Mouse (Mus musculus): ENCODE results near the gene Mtss1l. TPM values are rescaled to one million over a fixed set of nuclear protein-coding genes. Genes with fewer than 3 reads are reported as not detected.
A peak's percentile ranks its signal among the peaks of the same experiment; 100 is the strongest.
"Not testable (repeated sequence)": the region's sequence is repeated elsewhere in the genome, so short reads cannot be mapped to it uniquely, and the experiment has no call there.

The Mtss1l gene
- polyA plus RNA-seq, 1 experiment: 202 TPM

DNA sequence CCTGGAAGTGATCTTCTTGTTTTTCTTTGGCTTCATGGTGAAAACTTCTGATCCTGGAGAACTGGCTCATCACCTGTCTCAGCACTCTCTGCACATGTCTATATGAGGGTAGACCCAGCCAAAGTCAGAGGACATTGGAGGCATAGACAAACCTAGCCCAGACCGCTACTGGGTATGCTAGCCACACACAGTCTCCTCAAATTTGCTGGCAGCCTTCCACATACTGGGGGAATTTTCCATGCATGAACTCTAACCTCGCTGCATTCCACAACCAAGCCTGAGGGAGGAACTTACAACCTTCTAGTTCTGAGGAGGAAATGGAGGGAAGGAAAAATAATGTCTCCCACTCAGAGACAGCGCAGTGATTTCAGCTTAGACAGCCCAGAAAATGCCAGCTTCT, 52.8 kb downstream of the Mtss1l start:
- no peak for DNase-seq (ENCODE audit: extremely low spot score in 1 of 2, low spot score in 1 of 2)

DNA sequence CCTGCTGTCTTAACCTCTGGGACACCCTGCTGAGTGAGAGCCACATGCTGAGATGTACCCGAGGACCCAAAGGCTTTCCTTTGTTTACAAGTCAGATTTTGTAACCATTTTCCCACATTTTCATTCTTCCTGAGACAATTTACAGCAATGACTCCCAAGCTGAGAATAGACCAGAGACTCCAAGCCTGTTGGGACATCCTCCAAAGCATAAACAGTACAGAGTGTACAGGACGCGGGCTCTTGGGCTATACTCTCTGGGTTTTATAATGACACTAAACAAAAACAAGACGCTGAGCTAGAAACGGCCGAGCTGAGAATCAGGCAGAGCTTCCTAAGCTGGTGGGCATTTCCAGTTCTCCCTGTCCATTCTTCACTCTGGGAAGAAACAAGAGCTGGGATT, 53.4 kb downstream of the Mtss1l start:
- DNase-seq (ENCODE audit: extremely low spot score in 1 of 2, low spot score in 1 of 2): no peak

DNA sequence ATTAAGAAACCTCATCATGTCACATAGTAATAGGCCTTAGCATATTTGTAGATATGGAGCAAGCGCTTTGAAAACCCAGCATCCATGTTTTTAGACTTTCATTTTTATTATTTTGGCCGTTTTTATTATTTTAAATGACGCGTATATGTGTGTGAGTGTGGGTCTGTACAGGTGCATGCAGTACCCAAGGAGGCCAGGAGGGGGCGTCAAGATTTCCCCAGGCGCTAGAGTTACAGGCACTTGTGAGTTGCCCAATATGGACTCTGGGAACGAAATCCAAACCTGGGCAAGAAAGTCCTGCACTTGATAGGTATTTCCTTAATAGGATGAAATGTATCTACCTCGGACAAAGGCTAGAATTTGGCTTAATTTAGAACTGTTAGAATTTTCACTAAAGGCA, 54.0 kb downstream of the Mtss1l start:
- DNase-seq (ENCODE audit: extremely low spot score in 1 of 2, low spot score in 1 of 2): no peak

DNA sequence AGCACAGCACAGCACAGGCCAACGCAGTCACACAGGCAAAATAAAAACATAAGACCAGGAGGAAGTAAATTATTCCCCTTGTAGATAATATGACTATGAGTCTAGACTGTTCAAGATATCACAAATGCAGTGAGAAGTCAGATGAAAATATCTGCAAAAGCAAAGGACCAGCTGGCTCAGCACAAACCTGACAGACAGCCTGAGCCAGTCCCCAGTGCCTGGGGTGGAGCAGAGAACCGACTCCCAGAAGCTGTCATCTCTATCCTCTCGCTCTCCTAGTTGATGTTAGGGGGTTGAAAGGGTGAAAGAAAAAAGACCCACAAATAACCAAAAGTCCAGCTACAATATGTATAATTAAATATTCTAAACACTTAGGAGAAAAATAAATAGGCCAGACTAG, 54.4 kb downstream of the Mtss1l start:
- DNase-seq (ENCODE audit: extremely low spot score in 1 of 2, low spot score in 1 of 2): no peak

DNA sequence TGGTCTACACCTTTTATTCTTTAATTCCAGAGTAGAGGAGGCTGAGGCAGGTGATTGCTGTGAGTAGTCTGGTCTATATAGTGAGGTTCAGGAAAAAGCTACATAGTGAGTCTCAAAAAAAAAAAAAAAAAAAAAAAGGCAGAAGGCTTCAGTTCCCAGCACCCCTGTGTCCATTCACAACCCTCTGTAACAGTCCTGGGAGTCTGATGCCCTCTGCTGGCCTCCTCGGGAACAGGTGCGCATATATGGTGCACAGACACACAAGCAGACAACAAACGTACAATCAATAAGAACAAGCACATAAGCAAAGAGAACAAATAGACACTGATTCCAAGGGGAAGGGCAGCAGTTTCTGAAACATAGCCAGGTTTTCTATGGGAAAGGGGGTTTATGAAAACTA, 55.1 kb downstream of the Mtss1l start:
- no peak for DNase-seq (ENCODE audit: extremely low spot score in 1 of 2, low spot score in 1 of 2)

DNA sequence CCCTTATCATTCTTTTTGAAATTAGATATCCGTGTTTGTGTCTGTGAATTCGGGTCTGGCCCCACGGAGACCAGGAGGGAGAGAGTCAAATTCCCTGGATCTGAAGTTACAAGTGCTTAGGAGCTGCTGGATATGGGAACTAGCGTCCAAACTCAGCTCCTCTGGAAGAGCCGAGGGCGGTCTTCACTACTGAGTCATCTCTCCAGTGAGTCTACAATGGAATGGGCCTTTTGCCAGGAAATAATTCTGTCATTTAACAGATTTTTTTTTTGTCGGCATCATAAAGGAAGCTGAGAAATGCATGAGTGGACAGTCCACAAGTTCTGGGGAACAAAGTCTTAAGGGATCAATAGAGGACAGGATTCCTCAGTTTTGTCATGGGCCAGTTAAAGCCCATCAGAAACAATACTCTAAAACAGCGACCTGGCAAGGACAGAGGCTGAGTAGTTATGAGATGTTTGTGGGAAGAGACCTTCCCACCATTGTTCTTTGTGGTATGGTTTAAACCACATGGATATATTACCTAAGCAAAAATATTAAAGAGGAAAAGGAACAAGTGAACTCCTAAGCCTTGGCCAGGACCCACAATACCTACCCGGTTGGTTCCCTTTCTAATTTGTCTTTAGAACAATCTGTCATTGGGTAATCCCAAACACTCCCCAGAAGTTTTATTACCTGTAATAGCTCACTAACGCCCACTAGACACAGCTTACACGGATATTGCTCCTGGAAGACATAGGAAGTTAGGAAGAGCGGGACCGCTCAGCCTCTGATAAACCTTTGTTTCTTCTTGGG, 58.8 kb downstream of the Mtss1l start:
- DNase-seq (ENCODE audit: extremely low spot score in 1 of 2, low spot score in 1 of 2): peak in 1 of 2 experiments; percentile 72

DNA sequence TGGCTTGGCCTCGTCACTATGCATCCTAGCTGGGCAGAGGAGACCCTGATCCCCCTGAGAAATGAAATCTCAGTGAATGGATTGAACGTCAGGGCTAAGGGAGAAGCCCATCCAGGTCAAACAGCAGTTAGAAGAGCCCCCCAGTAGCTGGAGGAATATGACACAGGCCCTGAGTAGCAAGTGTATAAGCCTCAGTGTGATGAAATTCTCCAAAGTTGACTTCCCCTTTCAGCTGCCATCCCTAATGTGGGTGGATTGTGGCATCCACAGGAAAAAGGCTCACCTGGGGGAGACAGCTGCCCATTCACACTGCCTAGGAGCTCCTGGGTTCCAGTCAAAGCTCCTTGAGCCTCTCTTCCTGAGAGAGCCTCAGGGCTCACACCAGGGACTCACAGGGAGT, 64.1 kb downstream of the Mtss1l start:
- no peak for DNase-seq (ENCODE audit: extremely low spot score in 1 of 2, low spot score in 1 of 2)

DNA sequence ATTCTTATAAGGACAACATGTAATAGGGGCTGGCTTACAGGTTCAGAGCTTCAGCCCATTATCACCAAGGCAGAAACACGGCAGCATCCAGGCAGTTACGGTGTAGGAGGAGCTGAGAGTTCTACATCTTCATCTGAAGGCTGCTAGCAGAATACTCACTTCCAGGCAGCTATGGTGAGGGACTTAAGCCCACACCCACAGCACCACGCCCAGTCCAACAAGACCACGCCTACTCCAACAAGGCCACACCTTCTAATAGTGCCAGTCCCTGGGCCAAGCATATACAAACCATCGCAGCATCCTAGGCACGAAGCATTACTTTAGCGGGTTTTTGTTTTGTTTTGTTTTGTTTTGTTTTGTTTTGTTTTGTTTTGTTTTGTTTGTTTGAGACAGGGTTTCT, 65.2 kb downstream of the Mtss1l start:
- DNase-seq (ENCODE audit: extremely low spot score in 1 of 2, low spot score in 1 of 2): not testable (repeated sequence)

DNA sequence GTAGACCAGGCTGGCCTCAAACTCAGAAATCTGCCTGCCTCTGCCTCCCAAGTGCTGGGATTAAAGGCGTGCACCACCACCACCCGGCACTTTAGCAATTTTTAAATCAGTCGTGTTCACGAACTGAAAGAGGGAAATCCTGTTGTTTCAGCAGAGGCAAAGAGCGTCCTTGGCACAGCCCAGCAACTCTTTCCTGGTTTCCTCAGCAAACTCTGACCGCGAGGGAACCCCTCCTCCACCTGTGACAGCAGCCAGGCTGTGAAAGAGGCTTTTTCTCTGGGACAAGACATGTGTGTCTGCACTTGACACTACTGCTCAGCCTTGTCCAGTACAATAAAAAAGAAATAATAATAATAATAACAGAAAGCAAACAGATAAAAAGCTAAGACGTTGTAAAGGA, 65.7 kb downstream of the Mtss1l start:
- no peak for DNase-seq (ENCODE audit: extremely low spot score in 1 of 2, low spot score in 1 of 2)

DNA sequence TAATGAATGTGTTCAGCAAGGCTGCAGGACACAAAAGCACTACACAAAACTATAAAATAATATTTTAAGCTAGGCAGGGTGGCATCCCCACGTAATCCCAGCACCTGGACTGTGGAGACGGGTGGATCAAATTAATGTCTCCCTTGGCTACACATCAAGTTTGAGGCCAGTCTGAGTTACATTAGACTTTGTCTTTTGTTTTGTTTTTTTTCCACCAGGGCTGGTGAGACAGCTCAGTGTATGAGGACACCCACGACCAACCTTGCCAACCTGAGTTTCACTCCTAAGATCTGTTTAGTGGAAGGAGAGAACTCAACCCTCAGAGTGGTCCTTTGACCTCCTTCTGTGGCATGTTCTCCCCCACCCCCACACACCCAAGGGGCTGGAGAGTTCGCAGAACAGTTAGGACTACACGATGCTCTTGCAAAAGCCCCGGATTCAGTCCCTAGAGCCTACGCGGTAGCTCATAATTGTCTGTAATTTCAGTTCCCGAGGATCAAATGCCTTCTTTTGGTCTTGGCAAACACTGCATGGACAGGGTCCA, 66.2 kb downstream of the Mtss1l start:
- DNase-seq (ENCODE audit: extremely low spot score in 1 of 2, low spot score in 1 of 2): no peak

DNA sequence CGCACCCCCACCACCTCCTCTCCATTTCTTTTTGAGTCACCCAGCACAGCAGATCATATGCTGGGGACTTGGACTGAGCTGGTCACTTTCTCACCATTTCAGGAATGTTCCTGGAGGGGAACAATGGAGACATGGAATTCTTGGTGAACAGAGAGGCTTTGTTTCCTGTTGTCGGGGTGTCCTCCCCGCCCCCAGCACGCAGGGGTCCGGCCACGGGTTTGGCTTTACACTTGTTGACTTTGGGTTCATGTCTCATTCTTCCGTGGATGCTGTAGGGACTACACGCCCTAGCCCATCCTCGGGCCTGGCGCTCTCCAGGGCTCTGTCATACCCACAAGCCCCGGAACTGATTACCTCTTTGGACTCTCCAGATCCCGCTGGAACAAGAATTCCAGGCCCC, 67.7 kb downstream of the Mtss1l start:
- DNase-seq (ENCODE audit: extremely low spot score in 1 of 2, low spot score in 1 of 2): no peak

DNA sequence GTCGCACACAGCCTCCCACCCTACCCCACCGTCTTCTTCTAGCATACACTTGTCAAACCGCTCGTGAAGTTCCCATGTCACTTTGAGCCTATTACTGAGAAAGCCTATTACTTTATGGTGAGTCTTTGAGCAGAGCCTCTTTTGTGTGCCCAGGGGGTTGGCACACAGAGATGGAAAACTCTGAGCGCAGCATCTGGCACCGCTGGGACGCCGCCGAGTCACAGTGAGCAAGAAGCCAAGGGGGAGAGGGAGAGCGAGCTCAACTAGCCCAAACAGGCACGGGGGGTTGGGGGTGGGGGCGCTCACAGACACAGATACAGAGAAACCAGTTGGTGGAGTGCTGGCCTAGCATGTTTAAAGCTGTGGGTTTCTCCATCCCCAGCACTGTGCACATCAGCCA, 68.3 kb downstream of the Mtss1l start:
- DNase-seq (ENCODE audit: extremely low spot score in 1 of 2, low spot score in 1 of 2): no peak

DNA sequence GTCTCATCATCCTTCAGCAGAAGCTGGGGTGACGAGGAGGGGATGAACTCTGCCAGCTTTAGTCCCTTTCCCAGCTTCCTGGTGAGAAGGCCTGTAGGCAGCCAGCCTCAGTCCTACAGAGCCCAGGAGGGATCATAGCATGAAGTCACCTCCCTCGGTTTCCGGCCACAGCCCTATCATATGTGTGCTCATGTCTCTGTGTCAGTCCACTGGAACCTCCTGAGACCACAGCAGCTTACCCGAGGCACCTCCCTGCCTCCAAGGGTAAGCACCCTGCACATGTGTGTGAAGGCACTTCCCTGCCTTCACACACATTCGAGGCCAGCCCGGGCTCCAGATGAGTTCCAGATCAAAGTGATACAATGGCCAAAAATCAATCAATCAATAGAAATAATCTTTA, 69.0 kb downstream of the Mtss1l start:
- no peak for DNase-seq (ENCODE audit: extremely low spot score in 1 of 2, low spot score in 1 of 2)

Other genes with a start within 250 kb of the Mtss1l start
- 27.5 and 28.7 TPM in 2 replicates for gene Vac14, start 102.9 kb upstream of the Mtss1l start, polyA plus RNA-seq (2012; rRNA removed)
- 110 and 119 TPM in 2 replicates for gene Il34, start 84.4 kb downstream of the Mtss1l start, polyA plus RNA-seq (2012; rRNA removed)
- 37.2 and 40.9 TPM in 2 replicates for gene Cog4, start 125.1 kb downstream of the Mtss1l start, polyA plus RNA-seq (2012; rRNA removed)
- 39.5 and 39.9 TPM in 2 replicates for gene Sf3b3, start 125.3 kb downstream of the Mtss1l start, polyA plus RNA-seq (2012; rRNA removed)
- gene Fuk, start 181.0 kb downstream of the Mtss1l start, polyA plus RNA-seq (2012; rRNA removed): 15.8 and 18.4 TPM in 2 replicates
- 48.0 and 56.7 TPM in 2 replicates for gene St3gal2, start 198.4 kb downstream of the Mtss1l start, polyA plus RNA-seq (2012; rRNA removed)

Measured in frontal cortex, adult 2 months (tissue).